Mouse (Mus musculus): ENCODE measurements at regions not wholly inside any gene's neighbourhood (a gene's known extent, or its start where the extent isn't known, plus 50 kb on each side); places are given as distances from the start of the nearest gene placed in this dataset.
A peak's percentile ranks its signal among the peaks of the same experiment; 100 is the strongest.

GRCm38 (mm10) chr12:17069808-17070207, 58.3 kb upstream of the 2410004P03Rik start:
- Histone ChIP-seq H3K9me3 (ENCODE audit: low read length) (no peaks in the 10 kb centered on the region), H3K36me3 (ENCODE audit: insufficient read depth) (no peaks in the 10 kb centered on the region), H3K4me2 (ENCODE audit: low read depth) (no peak overlapping the region), H3K27me3 (ENCODE audit: insufficient read depth, low read length) (no peaks in the 10 kb centered on the region), H3K9ac (no peak overlapping the region), H3K4me3 (ENCODE audit: low read depth, low read length) (no peak overlapping the region), H3K27ac (ENCODE audit: low read depth, low read length) (peak overlapping the region; percentile 54; the same call in 1 of the 2 replicates), H3K4me1 (ENCODE audit: insufficient read depth) (0 out of 2 replicates have a peak, but pooled peaks cover 9% of the 10 kb centered on the region)
- 16% methylated on average over 9 of the region's 9 CpGs for WGBS
- peak; percentile 87 for ATAC-seq
- no peak for TF ChIP-seq CTCF (IDR thresholded peaks at IDR 0.05; ENCODE audit: low read depth)
- DNase-seq: peak; percentile 76

GRCm38 (mm10) chr12:17069161-17069560, 57.6 kb upstream of the 2410004P03Rik start:
- no peak overlapping the region for H3K9ac ChIP-seq
- H3K27me3 ChIP-seq (ENCODE audit: insufficient read depth, low read length): no peaks in the 10 kb centered on the region
- no peaks in the 10 kb centered on the region for H3K9me3 ChIP-seq (ENCODE audit: low read length)
- H3K4me2 ChIP-seq (ENCODE audit: low read depth): no peak overlapping the region
- H3K27ac ChIP-seq (ENCODE audit: low read depth, low read length): 0 out of 2 replicates have a peak overlapping the region, but pooled peaks have one; percentile 54
- WGBS: 55% methylated on average over 5 of the region's 5 CpGs
- no peak for DNase-seq
- TF ChIP-seq CTCF (IDR thresholded peaks at IDR 0.05; ENCODE audit: low read depth): no peak
- no peaks in the 10 kb centered on the region for H3K36me3 ChIP-seq (ENCODE audit: insufficient read depth)
- no peak for ATAC-seq
- H3K4me1 ChIP-seq (ENCODE audit: insufficient read depth): 0 out of 2 replicates have a peak, but pooled peaks cover 9% of the 10 kb centered on the region
- H3K4me3 ChIP-seq (ENCODE audit: low read depth, low read length): no peak overlapping the region

- H3K4me2 ChIP-seq (ENCODE audit: low read depth): no peak overlapping the region
- 0 out of 2 replicates have a peak, but pooled peaks cover 7% of the 10 kb centered on the region for H3K4me1 ChIP-seq (ENCODE audit: insufficient read depth)
- no peak overlapping the region for H3K9ac ChIP-seq
- WGBS: 35% methylated on average over 5 of the region's 5 CpGs
- no peak overlapping the region for H3K4me3 ChIP-seq (ENCODE audit: low read depth, low read length)
- no peaks in the 10 kb centered on the region for H3K27me3 ChIP-seq (ENCODE audit: insufficient read depth, low read length)
- DNase-seq (peak; percentile 67), ATAC-seq (peak; percentile 79)
- no peaks in the 10 kb centered on the region for H3K36me3 ChIP-seq (ENCODE audit: insufficient read depth)
- no peak for TF ChIP-seq CTCF (IDR thresholded peaks at IDR 0.05; ENCODE audit: low read depth)
- H3K9me3 ChIP-seq (ENCODE audit: low read length): no peaks in the 10 kb centered on the region
- H3K27ac ChIP-seq (ENCODE audit: low read depth, low read length): 0 out of 2 replicates have a peak overlapping the region, but pooled peaks have one; percentile 23
Measured at GRCm38 (mm10) chr12:17063920-17064319, 52.4 kb upstream of the 2410004P03Rik start.

All from forebrain, postnatal 0 days (tissue).